Mouse (Mus musculus) thymus, postnatal 10 days (tissue): ENCODE results near the gene Mamstr.

Experiments
- DNase-seq, 2 experiments: peaks; one replicate each; pipeline ENCODE4 v3.0.0; 2021; ENCODE audit warnings: low spot score in 2 of 2

The Mamstr gene

DNA sequence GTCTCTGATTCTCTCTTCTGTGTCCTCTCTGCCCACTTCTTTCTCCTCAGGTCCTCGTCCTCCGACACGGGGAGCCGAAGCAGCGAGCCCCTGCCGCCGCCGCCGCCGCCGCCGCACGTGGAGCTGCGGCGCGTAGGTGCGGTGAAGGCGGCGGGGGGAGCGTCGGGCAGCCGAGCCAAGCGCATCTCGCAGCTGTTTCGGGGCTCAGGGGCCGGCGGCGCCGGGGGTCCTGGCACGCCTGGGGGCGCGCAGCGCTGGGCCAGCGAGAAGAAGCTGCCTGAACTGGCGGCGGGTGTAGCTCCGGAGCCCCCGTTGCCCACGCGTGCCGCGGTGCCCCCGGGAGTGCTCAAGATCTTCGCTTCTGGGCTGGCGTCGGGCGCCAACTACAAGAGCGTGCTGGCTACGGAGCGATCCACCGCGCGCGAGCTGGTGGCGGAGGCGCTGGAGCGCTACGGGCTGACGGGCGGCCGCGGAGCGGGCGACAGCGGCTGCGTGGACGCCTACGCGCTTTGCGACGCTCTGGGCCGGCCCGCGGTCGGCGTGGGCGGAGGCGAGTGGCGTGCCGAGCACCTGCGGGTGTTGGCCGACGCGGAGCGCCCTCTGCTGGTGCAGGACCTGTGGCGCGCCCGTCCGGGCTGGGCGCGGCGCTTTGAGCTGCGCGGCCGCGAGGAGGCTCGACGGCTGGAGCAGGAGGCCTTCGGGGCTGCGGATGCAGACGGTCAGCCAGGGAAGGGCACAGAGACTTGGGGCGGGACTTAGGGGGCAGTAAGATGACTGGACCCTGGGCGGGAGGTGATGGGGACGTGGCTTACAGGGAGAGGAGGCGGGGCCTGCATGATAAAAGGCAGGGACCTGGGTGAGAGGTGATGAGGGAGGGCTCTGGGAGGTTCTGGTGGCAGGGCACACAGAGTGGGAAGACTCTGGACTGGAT lies 11.1 kb upstream of the Mamstr start:
- DNase-seq, result peak; percentile 57 to 87

DNA sequence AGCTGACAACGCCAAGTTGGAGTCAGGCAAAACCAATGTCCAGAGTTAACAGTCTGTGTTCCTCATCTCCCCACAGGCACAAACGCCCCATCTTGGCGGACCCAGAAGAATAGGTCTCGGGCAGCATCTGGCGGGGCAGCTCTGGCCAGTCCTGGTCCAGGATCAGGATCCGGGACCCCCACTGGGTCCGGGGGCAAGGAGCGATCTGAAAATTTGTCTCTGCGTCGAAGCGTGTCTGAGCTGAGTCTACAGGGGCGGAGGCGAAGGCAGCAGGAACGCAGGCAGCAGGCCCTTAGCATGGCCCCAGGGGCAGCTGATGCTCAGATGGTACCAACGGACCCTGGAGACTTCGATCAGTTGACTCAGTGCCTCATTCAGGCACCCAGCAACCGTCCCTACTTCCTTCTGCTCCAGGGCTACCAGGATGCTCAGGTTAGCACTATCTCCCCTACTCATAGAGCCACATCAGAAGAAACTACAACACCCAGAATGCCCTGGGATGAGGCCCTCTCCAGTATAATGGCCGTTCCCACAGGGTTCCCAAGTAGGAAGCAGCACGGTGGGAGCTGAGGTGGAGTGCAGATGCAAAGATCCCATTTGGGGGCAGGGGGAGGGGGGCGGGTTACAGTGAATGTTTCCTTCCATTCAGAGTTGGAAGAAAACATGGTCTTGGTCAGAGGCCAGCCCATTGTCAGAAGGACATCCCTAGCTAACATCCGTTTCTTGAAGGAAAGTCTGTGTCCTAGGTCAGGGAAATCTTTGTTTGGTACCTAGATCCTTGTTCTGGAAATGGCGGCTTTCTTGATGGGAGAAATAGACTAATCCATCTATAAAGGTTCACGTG lies 9.5 kb upstream of the Mamstr start:
- no peak for DNase-seq

DNA sequence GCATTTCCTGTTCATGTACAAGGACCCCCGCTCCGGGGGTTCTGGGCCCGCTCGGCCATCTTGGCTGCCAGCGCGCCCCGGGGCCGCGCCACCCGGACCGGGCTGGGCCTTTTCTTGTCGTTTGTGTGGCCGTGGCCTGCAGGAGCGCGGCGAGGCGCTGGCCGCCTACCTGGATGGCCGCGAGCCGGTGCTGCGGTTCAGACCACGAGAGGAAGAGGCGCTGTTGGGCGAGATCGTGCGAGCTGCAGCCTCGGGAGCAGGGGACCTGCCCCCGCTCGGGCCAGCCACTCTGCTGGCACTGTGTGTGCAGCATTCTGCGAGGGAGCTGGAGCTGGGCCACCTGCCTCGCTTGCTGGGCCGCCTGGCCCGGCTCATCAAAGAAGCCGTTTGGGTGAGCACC lies 7.3 kb upstream of the Mamstr start:
- no peak for DNase-seq

DNA sequence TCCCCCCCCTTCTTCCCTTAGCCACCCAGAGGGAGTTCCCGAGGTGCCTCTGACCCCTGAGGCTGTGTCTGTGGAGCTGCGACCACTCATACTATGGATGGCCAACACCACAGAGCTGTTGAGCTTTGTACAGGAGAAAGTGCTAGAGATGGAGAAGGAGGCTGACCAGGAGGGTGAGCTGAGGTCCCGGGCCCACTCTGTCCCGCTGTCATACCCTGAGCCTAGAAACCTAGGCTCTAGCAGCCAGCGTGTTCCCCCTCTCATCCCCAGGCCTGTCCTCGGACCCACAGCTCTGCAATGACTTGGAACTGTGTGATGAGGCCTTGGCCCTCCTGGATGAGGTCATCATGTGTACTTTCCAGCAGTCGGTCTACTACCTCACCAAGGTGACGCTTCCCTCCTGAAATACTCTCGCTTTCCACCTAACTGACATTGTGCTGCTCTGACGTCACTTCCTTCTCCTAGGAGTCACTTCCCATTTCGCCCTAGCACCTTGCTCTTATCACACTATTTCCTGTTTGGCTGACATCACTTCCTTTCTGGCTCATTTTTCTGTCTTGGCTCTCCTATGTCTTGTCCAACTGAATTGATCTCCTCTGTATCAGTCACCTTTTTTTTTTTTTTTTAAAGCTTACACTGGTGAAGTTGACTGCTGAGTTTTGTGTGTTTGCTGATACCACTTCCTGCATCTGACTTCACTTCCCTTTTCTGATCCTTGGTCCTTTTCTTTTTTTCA lies 4.7 kb upstream of the Mamstr start:
- DNase-seq, result no peak

DNA sequence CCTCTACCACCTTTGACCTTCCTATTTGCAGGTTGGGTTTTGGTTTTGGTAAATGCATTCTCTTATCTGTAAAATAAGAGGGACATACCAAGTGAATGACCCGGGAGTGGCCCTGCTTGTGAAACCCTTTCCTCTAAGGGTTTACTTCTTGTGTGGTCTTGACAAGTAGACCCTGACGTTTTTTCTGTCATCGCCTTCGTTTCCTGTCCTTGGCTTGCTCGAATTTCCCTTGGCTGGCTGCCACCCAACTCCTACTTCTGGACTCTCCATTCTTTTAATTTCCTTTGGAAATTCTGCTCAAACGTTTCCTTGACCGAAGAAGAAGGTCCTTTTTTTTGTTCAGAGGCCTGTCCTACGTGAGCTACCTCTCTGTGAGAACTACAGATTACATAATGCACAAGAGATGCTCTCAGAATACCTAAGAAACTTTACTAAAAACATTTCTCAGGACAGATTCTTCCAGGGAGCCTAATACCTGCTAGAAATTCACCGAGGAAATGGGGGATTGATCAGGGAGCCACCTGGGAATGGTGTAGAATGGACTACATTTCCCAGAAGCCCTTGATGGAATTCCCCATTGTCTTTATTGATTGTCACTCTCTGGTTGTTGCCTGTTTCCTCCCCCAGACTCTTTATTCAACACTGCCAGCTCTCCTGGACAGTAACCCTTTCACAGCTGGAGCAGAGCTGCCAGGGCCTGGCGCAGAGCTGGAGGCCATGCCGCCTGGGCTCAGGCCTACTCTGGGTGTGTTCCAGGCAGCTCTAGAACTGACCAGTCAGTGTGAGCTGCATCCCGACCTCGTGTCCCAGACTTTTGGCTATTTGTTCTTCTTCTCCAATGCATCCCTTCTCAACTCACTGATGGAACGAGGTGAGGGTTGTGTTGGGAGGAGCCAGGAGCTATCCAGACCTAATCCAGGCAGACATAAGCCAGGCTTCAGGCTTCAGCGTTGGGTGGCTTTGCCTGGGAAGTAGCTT lies 3.8 kb upstream of the Mamstr start:
- no peak for DNase-seq

DNA sequence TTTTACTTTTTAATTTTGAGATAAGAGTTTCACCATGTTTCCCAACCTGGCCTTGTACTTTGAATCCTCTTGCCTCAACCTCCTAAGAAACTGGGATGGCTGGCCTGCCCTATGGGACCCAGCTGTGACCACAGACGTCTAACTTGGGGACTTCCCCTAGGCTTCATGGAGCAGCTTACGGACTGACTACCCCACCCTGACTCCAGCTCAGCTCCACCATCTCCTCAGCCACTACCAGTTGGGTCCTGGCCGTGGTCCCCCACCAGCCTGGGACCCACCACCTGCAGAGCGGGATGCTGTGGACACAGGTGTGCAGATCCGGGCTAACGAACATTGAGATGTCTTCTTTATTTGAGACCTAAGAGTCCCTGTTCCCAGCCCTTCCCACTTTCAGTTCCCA lies 2.1 kb upstream of the Mamstr start:
- DNase-seq, result no peak

DNA sequence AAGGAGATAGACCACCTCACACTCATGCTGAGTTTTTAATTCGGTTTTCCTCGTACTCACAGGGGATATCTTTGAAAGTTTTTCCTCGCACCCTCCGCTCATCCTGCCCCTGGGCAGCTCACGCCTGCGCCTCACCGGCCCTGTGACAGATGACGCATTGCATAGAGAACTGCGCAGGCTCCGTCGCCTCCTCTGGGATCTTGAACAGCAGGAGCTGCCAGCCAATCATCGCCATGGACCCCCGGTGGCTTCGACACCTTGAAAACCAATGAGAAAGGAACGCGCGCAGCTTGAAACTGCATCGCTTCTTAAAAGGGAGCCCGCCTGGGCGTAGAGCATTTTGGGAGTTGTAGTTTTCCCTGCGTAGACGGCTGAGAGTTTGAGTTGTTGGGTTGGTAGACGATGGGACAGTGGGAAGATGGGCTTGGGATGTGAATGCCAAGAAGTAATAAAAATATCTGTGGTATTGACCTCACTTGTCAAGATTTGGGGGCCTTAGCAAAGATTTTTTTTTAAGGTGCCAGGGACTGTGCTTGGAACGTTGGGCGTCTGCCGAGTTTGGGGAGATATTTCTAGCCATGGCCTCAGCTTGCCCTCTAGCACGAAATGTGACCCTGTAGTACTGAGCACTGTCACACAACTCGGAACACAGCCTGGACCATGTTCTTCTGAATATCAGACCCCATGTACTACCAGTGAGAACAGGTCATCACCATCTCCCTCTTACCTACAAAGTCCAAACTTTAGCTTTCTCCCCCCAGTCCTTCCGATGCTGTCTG lies 965 bp upstream of the Mamstr start:
- DNase-seq, result no peak

DNA sequence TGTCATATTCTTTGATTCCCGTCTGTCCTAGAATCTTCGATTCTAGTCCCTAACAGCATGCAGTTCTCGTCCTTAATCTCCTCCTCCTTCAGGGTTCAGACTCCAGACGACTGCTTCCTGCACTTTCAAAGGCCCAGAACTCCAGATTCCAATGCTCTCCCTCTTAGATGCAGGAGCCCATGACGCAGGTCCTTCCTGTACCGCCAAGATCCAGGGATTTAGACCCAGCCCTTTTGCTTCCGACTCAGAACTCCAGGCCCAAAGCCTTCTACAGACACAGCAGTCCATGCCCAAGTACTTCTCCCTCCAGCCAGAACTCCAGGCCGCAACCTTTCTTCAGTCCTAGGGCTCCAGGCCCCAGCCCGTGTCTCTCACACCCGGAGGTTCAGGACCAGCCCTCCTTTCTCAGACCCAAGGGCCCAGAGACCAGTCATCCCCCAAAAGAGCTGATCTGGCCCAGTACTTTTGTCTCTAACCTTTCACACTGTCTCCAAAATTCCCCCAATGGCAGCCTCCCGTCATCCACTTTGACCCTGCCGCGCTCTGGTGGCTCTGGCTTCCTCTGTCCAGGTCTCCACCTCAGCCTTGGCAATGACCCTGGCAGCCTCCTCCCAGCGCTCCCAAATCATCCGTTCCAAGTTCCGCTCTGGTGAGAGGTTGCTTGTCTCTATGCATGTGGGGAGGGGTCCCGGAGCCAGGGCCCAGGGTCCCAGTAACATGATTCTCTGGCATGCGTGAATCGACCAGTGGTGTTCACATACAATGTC lies 597 bp downstream of the Mamstr start:
- no peak for DNase-seq

DNA sequence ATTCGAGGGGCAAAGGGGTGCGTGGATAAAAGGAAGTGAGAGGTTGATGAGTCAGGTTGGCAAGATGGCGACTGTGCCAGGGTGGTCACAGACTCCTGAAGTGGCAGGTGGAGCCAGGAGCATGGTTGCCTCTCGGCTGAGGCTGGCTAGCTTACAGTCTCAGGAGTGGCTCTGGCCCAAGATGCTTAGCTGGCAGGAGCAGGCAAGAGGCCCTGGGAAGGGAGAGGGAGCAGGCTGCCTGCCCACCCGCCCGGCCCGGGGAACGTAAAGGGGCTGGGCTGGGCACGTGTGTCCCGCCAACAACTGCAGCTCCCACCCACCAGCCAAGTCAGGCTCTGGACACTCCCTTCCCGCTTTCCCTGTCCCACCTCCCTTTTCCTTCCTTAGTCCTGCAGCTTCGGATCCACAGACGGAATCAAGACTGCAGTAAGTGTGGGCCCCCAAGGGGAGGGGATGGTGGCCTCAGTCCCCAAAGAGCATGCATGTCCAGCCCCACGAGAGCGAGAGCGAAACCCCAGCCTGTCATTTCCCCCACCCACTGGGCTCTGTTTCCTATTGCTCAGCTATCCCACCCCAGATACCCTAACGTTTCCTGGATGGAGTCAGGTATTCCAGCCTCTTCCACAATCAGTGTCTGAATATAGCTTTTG lies 1.7 kb downstream of the Mamstr start:
- no peak for DNase-seq

DNA sequence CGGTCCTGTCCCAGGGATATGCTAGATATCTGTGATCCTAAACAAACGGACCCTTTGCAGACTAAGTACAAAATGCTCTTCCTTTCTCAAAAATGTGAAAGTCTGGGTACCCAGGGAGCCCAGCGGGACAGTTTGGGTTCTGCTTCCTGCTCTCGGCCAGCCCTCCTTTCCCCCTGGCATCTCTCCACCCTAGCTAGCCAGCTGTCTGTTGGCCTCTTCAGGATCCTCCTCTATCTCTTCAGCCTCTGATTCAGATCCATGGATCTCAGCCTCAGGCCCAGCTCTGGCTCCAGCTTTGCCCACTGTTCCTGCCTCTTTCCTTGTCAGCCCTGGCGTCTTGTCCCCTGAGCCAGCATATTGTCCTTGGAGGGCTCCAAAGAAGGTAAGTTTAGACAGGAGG lies 2.3 kb downstream of the Mamstr start:
- no peak for DNase-seq

DNA sequence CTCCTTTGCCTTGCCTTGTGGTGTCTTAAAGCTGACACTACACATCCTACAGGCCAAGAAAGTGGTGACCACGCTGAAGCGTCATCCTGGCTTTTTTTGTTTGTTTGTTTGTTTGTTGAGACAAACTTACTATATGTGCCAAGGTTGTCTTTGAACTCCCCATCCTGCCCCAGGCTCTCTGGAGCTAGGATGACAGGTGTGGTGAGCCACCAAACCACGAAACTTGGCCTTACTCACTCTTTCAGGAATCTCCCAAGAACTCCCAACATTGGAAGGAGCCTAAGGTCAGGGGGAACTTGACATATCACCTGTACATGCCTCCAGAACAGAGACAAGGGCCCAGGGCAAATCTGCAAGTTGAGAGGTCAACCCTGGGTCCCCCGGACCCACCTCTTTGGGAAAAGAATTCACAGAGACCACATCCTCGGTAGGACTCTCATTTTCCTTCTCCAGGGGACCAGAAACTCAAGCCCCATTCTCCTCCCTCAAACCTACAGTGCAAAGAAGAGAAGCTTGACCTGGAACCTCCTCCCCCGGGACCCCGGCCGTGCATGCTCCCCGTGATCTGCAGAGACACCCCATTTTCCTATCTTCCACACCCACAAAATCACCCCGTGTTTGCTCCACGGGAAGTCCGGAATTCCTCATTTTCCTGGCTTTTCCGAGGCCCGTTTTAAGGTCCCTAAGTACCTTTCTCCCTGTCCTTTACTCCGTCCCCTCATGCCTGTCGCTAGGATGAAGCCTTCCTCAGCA lies 2.9 kb downstream of the Mamstr start:
- DNase-seq, result no peak

DNA sequence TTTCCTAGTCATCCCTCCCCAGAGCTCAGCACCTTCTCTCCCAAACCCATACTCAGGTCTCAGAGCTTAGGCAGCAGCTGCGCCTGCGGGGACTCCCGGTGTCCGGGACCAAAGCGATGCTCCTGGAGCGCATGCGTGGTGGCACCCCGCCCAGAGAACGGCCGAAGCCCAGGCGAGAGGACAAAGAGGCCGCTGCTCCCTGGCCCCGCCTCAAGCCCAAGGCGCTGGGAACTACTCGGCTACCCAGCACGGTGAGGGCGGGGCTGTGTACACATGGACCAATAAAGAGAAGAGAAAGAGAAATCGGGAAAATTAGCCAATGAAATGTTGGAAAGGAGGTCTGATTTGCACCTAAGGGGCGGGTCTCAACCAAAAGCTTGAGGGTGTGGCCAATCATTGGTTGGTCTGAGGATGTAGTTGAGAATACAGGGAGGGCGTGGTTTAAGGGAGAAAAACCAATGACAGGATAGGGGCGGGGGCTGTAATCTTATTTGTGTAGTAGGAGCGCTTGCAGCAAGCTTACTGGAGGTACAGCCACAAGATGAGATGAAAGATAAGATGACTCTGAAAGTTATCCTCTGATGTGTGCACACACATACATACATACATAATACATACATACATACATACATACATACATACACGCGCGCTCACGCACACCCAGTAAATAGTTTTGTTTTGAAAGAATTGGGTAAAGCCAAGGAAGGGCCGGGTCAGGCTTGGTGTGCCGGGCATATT lies 3.8 kb downstream of the Mamstr start:
- DNase-seq, result peak; percentile 80 to 83

DNA sequence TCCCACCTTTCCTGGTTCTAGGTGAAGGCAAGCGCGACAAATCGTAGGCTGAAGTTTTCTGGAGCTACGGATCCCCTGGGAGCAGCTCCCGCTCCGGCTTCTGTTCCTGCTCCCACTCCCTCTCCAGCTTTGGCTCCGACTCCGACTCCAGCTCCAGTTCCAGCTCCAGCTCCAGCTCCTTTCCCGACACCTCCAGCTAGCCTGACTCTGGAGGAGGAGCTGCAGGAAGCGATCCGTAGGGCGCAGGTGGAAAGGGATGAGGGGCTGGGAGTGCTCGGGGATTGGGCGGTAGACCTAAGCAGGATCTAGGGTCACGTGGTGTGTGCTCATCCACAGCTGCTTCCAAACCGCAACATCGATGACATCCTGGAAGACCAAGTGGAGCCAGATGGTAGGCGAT lies 4.4 kb downstream of the Mamstr start:
- no peak for DNase-seq

DNA sequence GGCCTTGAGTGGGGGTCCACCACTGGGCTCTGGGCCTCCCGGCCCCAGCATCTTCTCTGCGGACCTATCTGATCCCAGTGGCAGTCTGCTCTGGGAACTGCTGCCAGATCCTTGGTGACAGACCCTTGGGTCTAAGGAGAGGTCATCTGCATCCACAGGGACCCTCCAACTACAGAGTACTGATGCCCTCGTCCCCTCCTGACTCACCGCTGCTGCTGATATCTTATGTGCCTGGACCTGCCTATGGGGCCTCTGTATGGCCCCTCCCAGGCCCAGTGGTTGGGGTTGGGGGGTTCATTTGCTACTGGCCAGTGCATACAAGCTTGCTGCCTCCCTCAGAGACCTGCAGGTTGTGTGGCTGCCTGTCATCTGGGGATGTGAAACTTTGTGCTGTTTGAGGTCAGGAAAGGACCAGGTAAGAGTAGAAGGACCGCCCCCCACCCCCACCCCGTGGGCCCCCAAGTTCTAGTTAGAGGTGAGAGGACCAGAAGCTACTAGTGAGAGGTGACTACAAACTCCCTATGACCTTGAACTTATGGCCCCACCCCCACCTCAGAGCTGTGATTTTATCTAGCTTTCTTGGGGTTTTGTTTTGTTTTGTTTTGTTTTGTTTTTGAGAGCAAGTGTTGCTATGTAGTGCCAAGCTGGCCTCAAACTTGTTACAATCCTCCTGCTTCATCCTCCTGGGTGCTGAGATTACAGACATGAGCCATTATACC lies 5.3 kb downstream of the Mamstr start:
- DNase-seq, result no peak

DNA sequence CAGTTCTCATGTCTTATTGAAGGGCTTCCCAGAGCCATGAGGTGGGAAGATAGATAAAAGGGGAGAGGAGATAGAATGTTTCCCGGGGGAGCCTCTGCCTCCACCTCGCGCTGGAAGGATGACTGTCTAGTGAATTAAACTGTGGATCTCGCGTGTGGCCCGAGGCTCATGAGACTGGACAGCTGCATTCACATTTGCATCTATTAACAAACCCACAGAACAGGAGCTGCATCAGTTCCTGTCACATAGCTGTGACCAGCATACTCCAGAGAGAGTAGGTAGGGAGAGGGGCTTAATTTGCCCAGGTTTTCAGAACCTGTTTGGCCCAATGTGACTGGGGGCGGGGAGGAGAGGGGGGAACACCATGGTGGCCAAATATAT lies 5.8 kb downstream of the Mamstr start:
- DNase-seq, result no peak

DNA sequence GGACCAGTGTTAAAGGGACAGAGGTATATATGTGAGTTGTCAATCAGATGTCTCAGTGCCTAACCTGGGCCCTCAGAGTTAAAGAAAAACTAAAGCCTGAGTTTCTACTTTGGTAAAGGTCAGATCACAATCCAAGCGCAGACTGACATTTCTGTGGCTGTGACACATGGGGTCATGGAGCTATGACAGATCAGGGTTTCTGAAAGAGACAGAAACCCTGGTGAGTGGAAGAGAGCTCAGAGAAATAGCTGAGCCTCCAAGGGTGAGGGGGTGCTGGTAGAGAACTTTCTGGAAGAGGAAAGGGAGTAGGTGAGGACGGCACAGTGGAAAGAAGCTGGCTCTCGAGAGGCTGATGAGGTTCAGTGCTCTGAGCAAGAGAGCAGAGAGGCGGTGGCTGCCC lies 6.9 kb downstream of the Mamstr start:
- no peak for DNase-seq

DNA sequence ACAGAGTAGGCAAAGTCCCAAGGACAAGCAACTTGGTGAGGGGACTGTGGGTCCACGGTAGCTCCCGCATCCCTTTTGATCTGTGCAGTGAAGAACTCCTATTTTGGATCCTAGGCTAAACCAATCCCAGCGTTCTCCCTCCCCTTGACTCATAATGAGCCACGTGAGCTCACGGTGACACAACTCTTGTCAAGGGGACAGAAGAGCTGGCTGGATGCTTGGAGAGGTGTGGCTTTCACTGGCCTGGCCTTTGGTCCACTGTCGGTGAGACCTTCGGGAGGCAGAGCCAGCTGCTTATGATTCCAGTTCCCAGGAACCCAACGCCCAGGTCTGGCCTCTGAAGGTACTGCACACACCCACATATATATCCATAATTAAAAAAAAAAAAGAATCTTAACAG lies 9.6 kb downstream of the Mamstr start:
- no peak for DNase-seq
